Mouse (Mus musculus): Measurements from ENCODE around the gene Chd9.

The Chd9 gene

GRCm38 (mm10) chr8:91082428-91082827 lies 254.3 kb downstream of the Chd9 start:
- peak; percentile 68 for DNase-seq (ENCODE audit: low read depth)

- no peak for DNase-seq (ENCODE audit: low read depth)
These were observed 260.3 kb downstream of the Chd9 start for GRCm38 (mm10) chr8:91088452-91088851.

GRCm38 (mm10) chr8:91089601-91090000 lies 261.4 kb downstream of the Chd9 start:
- DNase-seq (ENCODE audit: low read depth) = no peak

GRCm38 (mm10) chr8:91094135-91094534 lies 266.0 kb downstream of the Chd9 start:
- no peak for DNase-seq (ENCODE audit: low read depth)

- no peak for DNase-seq (ENCODE audit: low read depth)
These were observed 270.0 kb downstream of the Chd9 start for GRCm38 (mm10) chr8:91098106-91098505.

Data from 416B (cell line).